Mouse (Mus musculus) spleen, adult 2 months (tissue): ENCODE results near the gene Kcnh6.

Experiments
- CTCF ChIP-seq: fragments of 200-500 bp; IDR thresholded peaks from 2 replicates; pipeline ENCODE4 v1.5.1; 2011; ENCODE audit warnings: mild to moderate bottlenecking, inconsistent platforms; ENCODE audit not compliant: insufficient read depth, insufficient read length, insufficient replicate concordance; ENCODE audit errors: extremely low read depth
- POLR2A ChIP-seq: fragments of 200-500 bp; IDR thresholded peaks from 2 replicates; pipeline ENCODE4 v1.6.1; 2011; ENCODE audit warnings: low read depth, low read length, inconsistent platforms

DNA sequence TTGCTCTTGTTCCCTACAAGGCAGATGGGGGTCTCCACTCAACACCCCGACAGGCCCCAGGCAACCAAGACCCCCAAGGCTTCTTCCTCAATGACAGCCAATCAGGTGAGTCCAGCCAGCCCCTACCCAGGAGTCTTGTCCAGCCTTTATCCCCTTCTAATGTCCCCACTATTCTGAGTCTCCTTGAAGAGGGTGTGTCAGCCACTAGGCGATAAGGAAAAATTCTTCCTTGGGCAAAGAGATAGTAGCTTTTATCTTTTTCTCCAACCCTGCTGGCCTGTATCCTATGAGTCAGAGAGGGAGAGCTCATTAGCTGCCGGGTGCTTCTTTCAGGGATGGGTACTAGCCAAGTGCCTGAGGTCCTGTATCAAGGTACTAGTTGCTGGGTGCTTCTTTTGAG is 17.9 kb downstream of the Kcnh6 start:
- no peak for TF ChIP-seq CTCF
- no peak for TF ChIP-seq POLR2A
